In genomic region chr8:48740951-48741350, GRCm38 (mm10) we compare ENCODE assay signal across 10 mouse cellular contexts.
DNase-seq lines count a peak whose midpoint lies in the region; ATAC-seq lines count a peak whose summit lies in the region.
"Had no signal": no experiment of that assay in that cellular context is flagged by ENCODE, and none has a peak within 500 bp of the region (broad histone marks: within the 10 kb centered on the region; RNA-seq: fewer than 3 reads in every experiment).

No protein-coding gene starts in this region.

- ATAC-seq in forebrain, embryonic 14.5 days = peak; percentile 33; the same call in 1 of the 2 replicates
- ATAC-seq in midbrain, embryonic 12.5 days (ENCODE audit: low FRiP score, low read depth) = 0 out of 2 replicates have a peak, but pooled peaks have one; percentile 7

- no peaks in the 10 kb centered on the region for H3K27me3 ChIP-seq in heart, embryonic 10.5 days (ENCODE audit: insufficient read depth, poor library complexity, severe bottlenecking)
- H3K27me3 ChIP-seq in forebrain, embryonic 14.5 days (replicated peaks; ENCODE audit: control insufficient read depth, insufficient read depth, low read length) = no peaks in the 10 kb centered on the region
- H3K27me3 ChIP-seq in midbrain, embryonic 12.5 days = no peaks in the 10 kb centered on the region
- H3K27me3 ChIP-seq: liver, embryonic 13.5 days had no signal

- no peak overlapping the region for H3K9ac ChIP-seq in forebrain, embryonic 14.5 days (ENCODE audit: low read length)
- no peak overlapping the region for H3K9ac ChIP-seq in midbrain, embryonic 12.5 days (replicated peaks)
- H3K9ac ChIP-seq: liver, embryonic 13.5 days had no signal

- no peaks in the 10 kb centered on the region for H3K9me3 ChIP-seq in heart, embryonic 10.5 days
- H3K9me3 ChIP-seq in forebrain, embryonic 14.5 days (replicated peaks; ENCODE audit: control insufficient read depth, low read length) = no peaks in the 10 kb centered on the region
- H3K9me3 ChIP-seq in midbrain, embryonic 12.5 days = peaks cover 2% of the 10 kb centered on the region; the same call in 1 of the 2 replicates
- H3K9me3 ChIP-seq: liver, embryonic 13.5 days had no signal

- 0 out of 2 replicates have a peak overlapping the region, but pooled peaks have one; percentile 16 for H3K27ac ChIP-seq in heart, embryonic 10.5 days
- no peak overlapping the region for H3K27ac ChIP-seq in forebrain, embryonic 14.5 days (ENCODE audit: low read depth, low read length)
- 0 out of 2 replicates have a peak overlapping the region, but pooled peaks have one; percentile 54 for H3K27ac ChIP-seq in midbrain, embryonic 12.5 days (replicated peaks)
- H3K27ac ChIP-seq: liver, embryonic 13.5 days had no signal

- no peaks in the 10 kb centered on the region for H3K4me1 ChIP-seq in heart, embryonic 10.5 days
- peaks cover 13% of the 10 kb centered on the region for H3K4me1 ChIP-seq in forebrain, embryonic 14.5 days (ENCODE audit: control insufficient read depth, insufficient read depth, low read length)
- peaks cover 23% of the 10 kb centered on the region for H3K4me1 ChIP-seq in midbrain, embryonic 12.5 days
- H3K4me1 ChIP-seq: liver, embryonic 13.5 days had no signal

- H3K4me3 ChIP-seq in heart, embryonic 10.5 days = no peak overlapping the region
- no peak overlapping the region for H3K4me3 ChIP-seq in forebrain, embryonic 14.5 days (ENCODE audit: low read depth, low read length)
- H3K4me3 ChIP-seq in midbrain, embryonic 12.5 days = no peak overlapping the region
- H3K4me3 ChIP-seq: liver, embryonic 13.5 days had no signal

- no peaks in the 10 kb centered on the region for H3K36me3 ChIP-seq in heart, embryonic 10.5 days
- H3K36me3 ChIP-seq in forebrain, embryonic 14.5 days (ENCODE audit: control insufficient read depth, insufficient read depth, low read length) = no peaks in the 10 kb centered on the region
- H3K36me3 ChIP-seq in midbrain, embryonic 12.5 days = no peaks in the 10 kb centered on the region
- H3K36me3 ChIP-seq: liver, embryonic 13.5 days had no signal

- peak overlapping the region; percentile 51 for H3K4me2 ChIP-seq in forebrain, embryonic 14.5 days (ENCODE audit: low read length)
- H3K4me2 ChIP-seq in midbrain, embryonic 12.5 days (replicated peaks) = no peak overlapping the region
- H3K4me2 ChIP-seq: liver, embryonic 13.5 days had no signal

- DNase-seq in heart, embryonic 10.5 days (ENCODE audit: low spot score) = no peak
- no peak for DNase-seq in heart, adult 8-10 months (ENCODE audit: low spot score)
- DNase-seq in ES-CJ7 (ENCODE audit: low read depth, low spot score) (peak; percentile 29), MN1 (ENCODE audit: low spot score) (no peak)
- peak; percentile 58 for DNase-seq in forebrain, embryonic 14.5 days (ENCODE audit: low spot score)
- no peak for DNase-seq in urinary bladder, postnatal 36 days (ENCODE audit: low spot score in 2 of 2)
- no peak for DNase-seq in cerebellum, postnatal 36 days
- DNase-seq: kidney, postnatal 36 days; liver, embryonic 13.5 days had no signal

- WGBS in heart, embryonic 10.5 days = 78% methylated on average over 11 of the region's 11 CpGs
- WGBS in forebrain, embryonic 14.5 days = 33% methylated on average over 11 of the region's 11 CpGs
- 62% methylated on average over 11 of the region's 11 CpGs for WGBS in midbrain, embryonic 12.5 days

Comparison
In these comparisons a context has a peak if more than half of its experiments do, and no peak if none do; other contexts are left out.
1. DNase-seq: peak in ES-CJ7 (single experiment) and forebrain, embryonic 14.5 days (single experiment); none in heart, embryonic 10.5 days (single experiment), heart, adult 8-10 months (single experiment), MN1 (single experiment), urinary bladder, postnatal 36 days (0 of 2) and cerebellum, postnatal 36 days (0 of 2).